Mouse (Mus musculus) retina, embryonic 14.5 days (tissue): ENCODE results near the gene Zfp148.
"Not testable (repeated sequence)": the region's sequence is repeated elsewhere in the genome, so short reads cannot be mapped to it uniquely, and the experiment has no call there.

Experiments used
- DNase-seq: peaks from one replicate; pipeline ENCODE4 v3.0.0-alpha.2; 2015; ENCODE audit warnings: low spot score

The Zfp148 gene

GRCm38 (mm10) chr16:33381614-33382245 lies 1.1 kb downstream of the Zfp148 start:
- DNase-seq = peak; percentile 38

GRCm38 (mm10) chr16:33382341-33382740 lies 1.7 kb downstream of the Zfp148 start:
- DNase-seq = no peak

GRCm38 (mm10) chr16:33383584-33383983 lies 2.9 kb downstream of the Zfp148 start:
- DNase-seq = no peak

GRCm38 (mm10) chr16:33384057-33384456 lies 3.4 kb downstream of the Zfp148 start:
- not testable (repeated sequence) for DNase-seq

- DNase-seq = no peak
Observed at GRCm38 (mm10) chr16:33387013-33387412, 6.4 kb downstream of the Zfp148 start.

- no peak for DNase-seq
Observed at GRCm38 (mm10) chr16:33387420-33387819, 6.8 kb downstream of the Zfp148 start.

- DNase-seq = peak; percentile 75
Observed at GRCm38 (mm10) chr16:33399913-33400782, 19.5 kb downstream of the Zfp148 start.

GRCm38 (mm10) chr16:33400943-33401342 lies 20.3 kb downstream of the Zfp148 start:
- DNase-seq = no peak

GRCm38 (mm10) chr16:33403258-33403657 lies 22.6 kb downstream of the Zfp148 start:
- no peak for DNase-seq

- no peak for DNase-seq
Observed at GRCm38 (mm10) chr16:33404055-33404454, 23.4 kb downstream of the Zfp148 start.

GRCm38 (mm10) chr16:33405487-33405886 lies 24.9 kb downstream of the Zfp148 start:
- DNase-seq = no peak

- no peak for DNase-seq
Observed at GRCm38 (mm10) chr16:33410151-33410550, 29.5 kb downstream of the Zfp148 start.

- DNase-seq = no peak
Observed at GRCm38 (mm10) chr16:33410605-33411004, 30.0 kb downstream of the Zfp148 start.

GRCm38 (mm10) chr16:33414191-33414590 lies 33.6 kb downstream of the Zfp148 start:
- no peak for DNase-seq

GRCm38 (mm10) chr16:33415607-33416006 lies 35.0 kb downstream of the Zfp148 start:
- DNase-seq = no peak

- DNase-seq = no peak
Observed at GRCm38 (mm10) chr16:33428327-33428726, 47.7 kb downstream of the Zfp148 start.

GRCm38 (mm10) chr16:33431660-33432059 lies 51.0 kb downstream of the Zfp148 start:
- DNase-seq = no peak

GRCm38 (mm10) chr16:33441065-33441464 lies 60.4 kb downstream of the Zfp148 start:
- no peak for DNase-seq

GRCm38 (mm10) chr16:33446830-33447229 lies 66.2 kb downstream of the Zfp148 start:
- no peak for DNase-seq

- DNase-seq = no peak
Observed at GRCm38 (mm10) chr16:33453826-33454225, 73.2 kb downstream of the Zfp148 start.

GRCm38 (mm10) chr16:33454306-33454705 lies 73.7 kb downstream of the Zfp148 start:
- DNase-seq = no peak

GRCm38 (mm10) chr16:33455263-33455910 lies 74.8 kb downstream of the Zfp148 start:
- no peak for DNase-seq

- DNase-seq = no peak
Observed at GRCm38 (mm10) chr16:33459101-33459500, 78.5 kb downstream of the Zfp148 start.
